Mouse (Mus musculus) G1E (cell line): ENCODE measurements at regions not wholly inside any gene's neighbourhood (a gene's known extent, or its start where the extent isn't known, plus 50 kb on each side); places are given as distances from the start of the nearest gene placed in this dataset.

Source experiments
- ATAC-seq: 2 replicates; pipeline ENCODE4 v1.8.0; 2016; ENCODE audit warnings: mild to moderate bottlenecking; ENCODE audit not compliant: insufficient number of reproducible peaks, poor library complexity, low FRiP score, severe bottlenecking; ENCODE audit errors: extremely low read depth
- DNase-seq: peaks from one replicate; pipeline ENCODE4 v3.0.0; 2012; ENCODE audit warnings: low spot score
- H3K27me3 ChIP-seq: 2 replicates; pipeline ENCODE4 v1.6.1; 2012; ENCODE audit warnings: mild to moderate bottlenecking, low read length, inconsistent platforms; ENCODE audit not compliant: insufficient read depth
- H3K36me3 ChIP-seq: replicated peaks from 2 replicates; pipeline ENCODE3; 2012; ENCODE audit warnings: mild to moderate bottlenecking, inconsistent platforms
- H3K4me1 ChIP-seq: 2 replicates; pipeline ENCODE4 v1.6.1; 2012; ENCODE audit warnings: low read depth, low read length, inconsistent platforms, mixed read lengths; ENCODE audit not compliant: insufficient read depth
- H3K4me3 ChIP-seq: 2 replicates; pipeline ENCODE4 v1.5.1; 2012; ENCODE audit warnings: low read depth, mild to moderate bottlenecking, inconsistent platforms, low read length, moderate library complexity, mixed read lengths
- H3K9me3 ChIP-seq: replicated peaks from 2 replicates; pipeline ENCODE4 v1.6.1; 2012; ENCODE audit warnings: inconsistent platforms
- CTCF ChIP-seq: IDR thresholded peaks from 2 replicates; pipeline ENCODE4 v1.5.1; 2012; ENCODE audit warnings: low read depth, low read length, inconsistent platforms, mixed read lengths
- GATA1 ChIP-seq: IDR thresholded peaks from 2 replicates; pipeline ENCODE4 v1.6.1; 2012; ENCODE audit warnings: borderline replicate concordance, low read length, inconsistent platforms, mixed read lengths
- GATA2 ChIP-seq: IDR thresholded peaks from 2 replicates; pipeline ENCODE4 v1.6.1; 2012; ENCODE audit warnings: low read depth, low read length, inconsistent platforms, borderline replicate concordance
- POLR2AphosphoS5 ChIP-seq: IDR thresholded peaks from 2 replicates; pipeline ENCODE4 v1.6.1; 2012; ENCODE audit warnings: low read depth, low read length, inconsistent platforms; ENCODE audit not compliant: insufficient replicate concordance
- TAL1 ChIP-seq: conservative IDR thresholded peaks from 2 replicates; pipeline ENCODE4 v1.6.1; 2012; ENCODE audit warnings: low read depth, low read length, inconsistent platforms, mixed read lengths

GRCm38 (mm10) chr12:35231414-35232321 lies 184.7 kb downstream of the Snx13 start:
- TF ChIP-seq GATA2 (no peak), TAL1 (no peak)
- no peak for ATAC-seq
- no peaks in the 10 kb centered on the region for H3K9me3 ChIP-seq
- H3K36me3 ChIP-seq = no peaks in the 10 kb centered on the region
- no peak for DNase-seq
- H3K27me3 ChIP-seq = no peaks in the 10 kb centered on the region
- no peak overlapping the region for H3K4me3 ChIP-seq
- H3K4me1 ChIP-seq = no peaks in the 10 kb centered on the region

GRCm38 (mm10) chr12:35220429-35220828 lies 173.4 kb downstream of the Snx13 start:
- no peak for TF ChIP-seq GATA2
- no peak for TF ChIP-seq CTCF
- TF ChIP-seq TAL1 = no peak
- no peak for TF ChIP-seq POLR2AphosphoS5
- TF ChIP-seq GATA1 = no peak
- Histone ChIP-seq H3K4me1 (no peaks in the 10 kb centered on the region), H3K36me3 (no peaks in the 10 kb centered on the region), H3K9me3 (no peaks in the 10 kb centered on the region), H3K27me3 (no peaks in the 10 kb centered on the region), H3K4me3 (no peak overlapping the region)
- ATAC-seq (no peak), DNase-seq (no peak)

GRCm38 (mm10) chr12:35220002-35220401 lies 173.0 kb downstream of the Snx13 start:
- no peak for ATAC-seq
- no peak overlapping the region for H3K4me3 ChIP-seq
- no peaks in the 10 kb centered on the region for H3K36me3 ChIP-seq
- TF ChIP-seq POLR2AphosphoS5 (no peak), GATA2 (no peak), CTCF (no peak), GATA1 (no peak), TAL1 (no peak)
- H3K27me3 ChIP-seq = no peaks in the 10 kb centered on the region
- H3K4me1 ChIP-seq = no peaks in the 10 kb centered on the region
- no peaks in the 10 kb centered on the region for H3K9me3 ChIP-seq
- DNase-seq = no peak

- ATAC-seq = no peak
Observed at GRCm38 (mm10) chr12:35216725-35217124, 169.7 kb downstream of the Snx13 start.

GRCm38 (mm10) chr12:35209399-35209798 lies 162.4 kb downstream of the Snx13 start:
- TF ChIP-seq CTCF (no peak), POLR2AphosphoS5 (no peak), GATA2 (no peak), GATA1 (no peak), TAL1 (no peak)

More at GRCm38 (mm10) chr12:35216725-35217124, 169.7 kb downstream of the Snx13 start:
- Histone ChIP-seq H3K4me1 (no peaks in the 10 kb centered on the region), H3K9me3 (no peaks in the 10 kb centered on the region), H3K36me3 (no peaks in the 10 kb centered on the region), H3K27me3 (no peaks in the 10 kb centered on the region), H3K4me3 (no peak overlapping the region)
- TF ChIP-seq CTCF (no peak), GATA2 (no peak), TAL1 (no peak), POLR2AphosphoS5 (no peak), GATA1 (no peak)
- DNase-seq = no peak

GRCm38 (mm10) chr12:35207605-35208004 lies 160.6 kb downstream of the Snx13 start:
- TF ChIP-seq POLR2AphosphoS5 (no peak), TAL1 (no peak), GATA1 (no peak), CTCF (no peak), GATA2 (no peak)
- Histone ChIP-seq H3K4me3 (no peak overlapping the region), H3K9me3 (0 out of 2 replicates have a peak, but pooled peaks cover 2% of the 10 kb centered on the region), H3K36me3 (no peaks in the 10 kb centered on the region), H3K27me3 (no peaks in the 10 kb centered on the region), H3K4me1 (no peaks in the 10 kb centered on the region)
- DNase-seq (no peak), ATAC-seq (no peak)

More at GRCm38 (mm10) chr12:35209399-35209798, 162.4 kb downstream of the Snx13 start:
- ATAC-seq = no peak
- Histone ChIP-seq H3K36me3 (no peaks in the 10 kb centered on the region), H3K4me1 (no peaks in the 10 kb centered on the region), H3K4me3 (no peak overlapping the region), H3K27me3 (no peaks in the 10 kb centered on the region), H3K9me3 (no peaks in the 10 kb centered on the region)
- no peak for DNase-seq
